Comparison of ENCODE assay signal across 31 mouse cellular contexts in the genomic region with DNA sequence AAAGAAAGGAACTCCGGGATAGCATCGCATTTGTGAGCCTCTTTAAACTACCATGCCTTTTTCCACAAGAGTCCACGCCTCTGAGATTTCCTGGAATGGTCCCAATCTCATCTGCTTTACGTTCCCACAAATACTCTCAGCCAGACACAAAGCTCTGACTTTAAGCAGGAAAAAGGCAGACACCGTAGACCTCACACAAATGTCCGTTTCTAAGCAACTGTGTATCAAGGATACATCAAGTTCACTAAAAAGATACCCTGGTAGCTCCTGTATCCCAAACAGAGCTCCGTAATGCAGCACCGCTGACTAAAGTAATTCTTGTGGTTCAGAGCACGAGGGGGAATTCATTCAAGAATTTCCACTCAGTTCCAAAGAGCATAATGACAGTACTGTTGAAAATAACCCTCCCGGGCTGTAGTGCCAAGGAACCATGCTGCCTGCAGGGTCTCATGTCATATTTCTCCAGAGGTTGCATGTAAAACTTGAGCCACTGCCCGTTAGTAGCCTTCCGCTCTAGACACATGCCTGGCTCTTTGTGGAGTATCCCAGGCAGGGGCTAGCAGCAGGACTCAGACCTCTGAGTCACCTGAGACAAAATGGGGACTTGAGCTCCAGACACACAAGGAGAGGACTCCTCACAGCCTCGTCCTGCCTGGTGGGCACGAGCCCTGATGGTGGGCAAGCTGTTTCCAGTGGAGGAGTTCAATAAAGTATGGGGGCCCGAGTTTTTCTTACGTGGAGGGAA. TPM values are rescaled to one million over a fixed set of nuclear protein-coding genes. Genes with fewer than 3 reads are reported as not detected.
A peak's percentile ranks its signal among the peaks of the same experiment; 100 is the strongest.
DNase-seq lines count a peak whose midpoint lies in the region; ATAC-seq and TF ChIP-seq lines count a peak whose summit lies in the region.
"Had no signal": no experiment of that assay in that cellular context is flagged by ENCODE, and none has a peak within 500 bp of the region (broad histone marks: within the 10 kb centered on the region; RNA-seq: fewer than 3 reads in every experiment).

No protein-coding gene starts in this region.

- H3K36me3 ChIP-seq in limb, embryonic 14.5 days (ENCODE audit: control insufficient read depth, insufficient read depth, low read length) = no peaks in the 10 kb centered on the region
- H3K36me3 ChIP-seq in limb, embryonic 10.5 days = no peaks in the 10 kb centered on the region
- no peaks in the 10 kb centered on the region for H3K36me3 ChIP-seq in embryonic facial prominence, embryonic 14.5 days (ENCODE audit: control insufficient read depth, insufficient read depth, low read length)
- H3K36me3 ChIP-seq: heart, embryonic 12.5 days; limb, embryonic 13.5 days; liver, embryonic 13.5 days; midbrain, embryonic 12.5 days; neural tube, embryonic 12.5 days had no signal

- H3K27ac ChIP-seq in limb, embryonic 14.5 days (replicated peaks; ENCODE audit: low read depth, low read length) = 0 out of 2 replicates have a peak overlapping the region, but pooled peaks have one; percentile 41
- no peak overlapping the region for H3K27ac ChIP-seq in limb, embryonic 10.5 days
- H3K27ac ChIP-seq in embryonic facial prominence, embryonic 14.5 days (replicated peaks; ENCODE audit: low read depth, low read length) = peak overlapping the region; percentile 33; the same call in 1 of the 2 replicates
- H3K27ac ChIP-seq: heart, adult 2 months; hindbrain, postnatal 0 days; limb, embryonic 13.5 days; liver, embryonic 13.5 days; midbrain, embryonic 12.5 days; neural tube, embryonic 12.5 days had no signal

- no peak overlapping the region for H3K4me2 ChIP-seq in limb, embryonic 14.5 days (replicated peaks; ENCODE audit: low read depth, low read length, severe bottlenecking)
- 0 out of 2 replicates have a peak overlapping the region, but pooled peaks have one; percentile 7 for H3K4me2 ChIP-seq in embryonic facial prominence, embryonic 14.5 days (ENCODE audit: low read depth, low read length)
- H3K4me2 ChIP-seq: heart, embryonic 12.5 days; limb, embryonic 13.5 days; liver, embryonic 13.5 days; midbrain, embryonic 12.5 days; neural tube, embryonic 12.5 days had no signal

- no peak for ATAC-seq in limb, embryonic 14.5 days (ENCODE audit: low FRiP score, low read depth)
- ATAC-seq in embryonic facial prominence, embryonic 14.5 days (ENCODE audit: low read depth) = no peak
- ATAC-seq: forebrain, embryonic 14.5 days; hindbrain, postnatal 0 days; intestine, embryonic 16.5 days; lung, postnatal 0 days had no signal

- no peak overlapping the region for H3K9ac ChIP-seq in limb, embryonic 14.5 days (ENCODE audit: low read depth, low read length, severe bottlenecking)
- H3K9ac ChIP-seq in embryonic facial prominence, embryonic 14.5 days (ENCODE audit: low read depth, low read length) = no peak overlapping the region
- H3K9ac ChIP-seq: heart, embryonic 12.5 days; limb, embryonic 13.5 days; liver, embryonic 13.5 days; midbrain, embryonic 12.5 days; neural tube, embryonic 12.5 days had no signal

- H3K27me3 ChIP-seq in limb, embryonic 14.5 days (ENCODE audit: control insufficient read depth, insufficient read depth, low read length) = no peaks in the 10 kb centered on the region
- H3K27me3 ChIP-seq in limb, embryonic 10.5 days (ENCODE audit: low read depth, poor library complexity, severe bottlenecking) = no peaks in the 10 kb centered on the region
- no peaks in the 10 kb centered on the region for H3K27me3 ChIP-seq in embryonic facial prominence, embryonic 14.5 days (replicated peaks; ENCODE audit: control insufficient read depth, insufficient read depth, low read length)
- H3K27me3 ChIP-seq: heart, embryonic 12.5 days; limb, embryonic 13.5 days; liver, embryonic 13.5 days; megakaryocyte, embryonic 14.5 days; midbrain, embryonic 12.5 days; neural tube, embryonic 12.5 days had no signal

- peak; percentile 45 for DNase-seq in limb, embryonic 14.5 days (ENCODE audit: low spot score)
- no peak for DNase-seq in limb, embryonic 10.5 days (ENCODE audit: low spot score)
- peak; percentile 71 for DNase-seq in Muller cell, postnatal 12 days (ENCODE audit: inconsistent ontology term)
- peak; percentile 74 for DNase-seq in embryonic facial prominence, embryonic 14.5 days (ENCODE audit: low spot score)
- DNase-seq in left cerebral cortex, adult 18-20 months (ENCODE audit: low spot score in 2 of 2) = no peak
- DNase-seq in kidney, postnatal 14 days = no peak
- DNase-seq: adrenal gland, postnatal 25 days; B cell, adult 2 months; cerebellum, adult 2 months; cerebellum, postnatal 14 days; heart, adult 2 months; heart, postnatal 14 days; kidney, adult 9 months; kidney, postnatal 10 days; layer of hippocampus, adult 9-11 months; liver, embryonic 13.5 days; lung, adult 18-20 months; lung, postnatal 4 days; right cerebral cortex, adult 18-20 months; right cerebral cortex, postnatal 4 days had no signal

- peaks cover 12% of the 10 kb centered on the region for H3K4me1 ChIP-seq in limb, embryonic 14.5 days (ENCODE audit: control insufficient read depth, insufficient read depth, low read length)
- H3K4me1 ChIP-seq in limb, embryonic 10.5 days = peaks cover 10% of the 10 kb centered on the region
- peaks cover 18% of the 10 kb centered on the region for H3K4me1 ChIP-seq in embryonic facial prominence, embryonic 14.5 days (ENCODE audit: control insufficient read depth, insufficient read depth, low read length)
- H3K4me1 ChIP-seq: liver, embryonic 13.5 days; midbrain, embryonic 12.5 days; neural tube, embryonic 12.5 days had no signal

- no peak overlapping the region for H3K4me3 ChIP-seq in limb, embryonic 14.5 days (replicated peaks; ENCODE audit: low read length)
- H3K4me3 ChIP-seq in limb, embryonic 10.5 days = no peak overlapping the region
- no peak overlapping the region for H3K4me3 ChIP-seq in embryonic facial prominence, embryonic 14.5 days (ENCODE audit: low read depth, low read length)
- H3K4me3 ChIP-seq: heart, adult 2 months; heart, embryonic 12.5 days; limb, embryonic 13.5 days; liver, embryonic 13.5 days; megakaryocyte, embryonic 14.5 days; midbrain, embryonic 12.5 days; myocyte; neural tube, embryonic 12.5 days had no signal

- TF ChIP-seq POLR2A in limb, embryonic 14.5 days (IDR thresholded peaks at IDR 0.05; ENCODE audit: borderline replicate concordance, extremely low read depth, insufficient read depth, insufficient read length) = no peak

- 54% methylated on average over 16 of the region's 16 CpGs for WGBS in limb, embryonic 14.5 days
- 91% methylated on average over 16 of the region's 16 CpGs for WGBS in limb, embryonic 10.5 days
- 61% methylated on average over 16 of the region's 16 CpGs for WGBS in embryonic facial prominence, embryonic 14.5 days

- H3K9me3 ChIP-seq in limb, embryonic 14.5 days (ENCODE audit: control insufficient read depth, low read length) = no peaks in the 10 kb centered on the region
- no peaks in the 10 kb centered on the region for H3K9me3 ChIP-seq in limb, embryonic 10.5 days (replicated peaks)
- no peaks in the 10 kb centered on the region for H3K9me3 ChIP-seq in embryonic facial prominence, embryonic 14.5 days (ENCODE audit: control insufficient read depth, low read length)
- H3K9me3 ChIP-seq: heart, embryonic 12.5 days; limb, embryonic 13.5 days; liver, embryonic 13.5 days; megakaryocyte, embryonic 14.5 days; midbrain, embryonic 12.5 days; neural tube, embryonic 12.5 days had no signal

RNA-seq across cellular contexts. Expression of gene Klf4, which starts 58.0 kb away (rescaled TPM):
- polyA plus RNA-seq in limb, embryonic 14.5 days (2012; rRNA removed) = 57.1 and 65.6 TPM in 2 replicates
- 30.0 and 31.3 TPM in 2 replicates for polyA plus RNA-seq in limb, embryonic 14.5 days (2014; fragmentation: Nextera tagmentation; extraction: Ambion mirVana)
- 0.46 and 0.78 TPM in 2 replicates for polyA plus RNA-seq in limb, embryonic 10.5 days (2016; fragmentation: Nextera tagmentation; extraction: Ambion mirVana)
- polyA plus RNA-seq in embryonic facial prominence, embryonic 14.5 days (2014; fragmentation: Nextera tagmentation; extraction: Ambion mirVana) = 24.4 and 27.5 TPM in 2 replicates
- total RNA-seq in left cerebral cortex, adult 18-20 months (2021) = 10 to 100 TPM in 1 of 2 experiments, 1 to 10 TPM in 1; 8.6 to 12.4 TPM
- total RNA-seq: MEL had no signal

Comparison
In these comparisons a context has a peak if more than half of its experiments do, and no peak if none do; other contexts are left out.
1. DNase-seq: peak in limb, embryonic 14.5 days (single experiment), Muller cell, postnatal 12 days (single experiment) and embryonic facial prominence, embryonic 14.5 days (single experiment); none in limb, embryonic 10.5 days (single experiment), left cerebral cortex, adult 18-20 months (0 of 2) and kidney, postnatal 14 days (single experiment).
2. RNA of gene Klf4, which starts 58.0 kb away (polyA plus RNA-seq): 30.0 to 65.6 TPM in limb, embryonic 14.5 days and 24.4 to 27.5 TPM in embryonic facial prominence, embryonic 14.5 days; 0.46 to 0.78 TPM in limb, embryonic 10.5 days; every median in the first group is over 10 times any median in the second.